Mouse (Mus musculus) embryonic fibroblast, embryonic 13.5 days (primary cell): ENCODE measurements around the gene Nutm2. TPM values are rescaled to one million over a fixed set of nuclear protein-coding genes. Genes with fewer than 3 reads are reported as not detected.
"Not testable (repeated sequence)": the region's sequence is repeated elsewhere in the genome, so short reads cannot be mapped to it uniquely, and the experiment has no call there.

ENCODE experiments used
- H3K27ac ChIP-seq: 2 replicates; pipeline ENCODE4 v1.5.1; 2012; ENCODE audit warnings: low read length, control low read depth, inconsistent platforms; ENCODE audit not compliant: insufficient read depth
- H3K4me1 ChIP-seq: 2 replicates; pipeline ENCODE4 v1.6.1; 2011; ENCODE audit warnings: low read length; ENCODE audit not compliant: control insufficient read depth, insufficient read depth
- H3K4me3 ChIP-seq: 2 replicates; pipeline ENCODE4 v1.5.1; 2011; ENCODE audit warnings: mild to moderate bottlenecking, control low read depth, low read length; ENCODE audit not compliant: insufficient read depth
- CTCF ChIP-seq: IDR thresholded peaks from 2 replicates; pipeline ENCODE4 v1.5.1; 2011; ENCODE audit warnings: mild to moderate bottlenecking, control low read depth, low read length, moderate library complexity, borderline replicate concordance; ENCODE audit not compliant: insufficient read depth
- POLR2A ChIP-seq: IDR thresholded peaks from 2 replicates; pipeline ENCODE4 v1.6.1; 2011; ENCODE audit warnings: low read depth, mild to moderate bottlenecking, control low read depth, low read length, moderate library complexity
- polyA plus RNA-seq: library from polyadenylated mRNA; stranded (reverse); fragments of >200 nt; gene quantifications from 2 replicates; pipeline ENCODE4 v1.2.4, GENCODE M21; 2011; ENCODE audit warnings: low read depth; ENCODE audit not compliant: missing spikeins, insufficient read length

Gene Nutm2
- polyA plus RNA-seq, 1 experiment: not detected

DNA sequence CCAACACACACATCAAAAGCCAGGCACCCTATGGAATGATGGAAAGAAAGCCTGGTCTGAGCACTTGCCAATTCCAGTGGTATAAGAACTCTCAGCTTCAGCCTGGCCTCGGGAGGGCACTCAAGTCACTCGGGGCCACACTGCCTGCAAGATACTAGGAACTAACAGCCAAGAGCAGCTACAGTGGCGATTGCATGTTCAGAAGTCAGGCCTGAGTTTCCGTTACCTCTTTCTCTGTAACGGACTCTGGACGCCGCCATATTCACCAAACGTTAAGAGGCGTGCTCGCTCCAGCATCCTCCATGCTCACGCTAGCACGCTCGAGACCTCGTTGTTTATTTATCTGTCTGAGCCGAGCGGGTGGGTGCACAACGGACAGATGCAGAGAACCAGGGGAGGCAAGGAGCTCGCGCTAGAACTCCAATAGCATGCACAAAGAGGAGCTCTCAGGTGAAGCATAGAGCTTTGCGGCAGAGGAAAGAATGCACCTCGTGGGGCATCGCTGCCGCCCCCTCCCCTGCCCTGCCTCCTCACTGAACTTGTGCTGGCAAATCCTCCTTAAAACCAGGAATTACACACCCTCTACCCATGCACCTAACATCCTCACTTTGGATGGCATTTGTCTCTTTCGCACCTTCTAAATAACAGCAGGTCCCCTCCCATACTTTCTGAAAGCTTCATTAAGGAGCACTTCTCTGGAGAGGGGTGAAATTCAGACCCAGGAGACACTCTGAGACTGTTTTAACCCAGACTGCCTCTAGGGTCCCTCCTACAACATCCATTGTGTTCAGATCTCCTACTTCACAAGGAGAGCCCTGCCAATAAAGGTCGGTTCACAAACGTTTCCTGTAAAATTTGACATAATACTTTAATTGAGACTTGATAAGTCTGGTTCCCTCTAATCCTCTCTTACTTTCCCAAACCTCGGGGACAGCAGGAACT lies 2.2 kb upstream of the Nutm2 start:
- Histone ChIP-seq H3K4me3 (no peak overlapping the region), H3K27ac (no peak overlapping the region), H3K4me1 (no peaks in the 10 kb centered on the region)
- TF ChIP-seq POLR2A (no peak), CTCF (no peak)

DNA sequence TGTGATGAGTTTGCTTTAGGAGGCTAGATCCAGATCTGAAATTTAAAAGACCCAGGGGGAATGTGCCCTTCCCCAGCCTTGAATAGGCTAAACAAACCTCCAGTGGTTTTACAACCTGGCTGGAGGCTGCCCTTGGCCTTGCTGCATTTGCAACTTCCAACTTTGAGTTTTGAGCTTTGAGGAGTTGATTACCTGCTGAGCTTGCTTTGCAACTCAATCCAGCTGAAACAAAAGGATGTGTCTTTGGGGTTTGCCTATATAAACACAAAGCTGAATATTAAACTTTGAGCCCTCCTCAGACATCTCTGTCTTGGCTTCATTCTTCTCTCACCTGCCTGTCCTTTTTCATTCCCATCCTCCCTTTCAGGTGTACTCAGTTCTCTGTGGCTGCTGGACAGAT lies 21.4 kb downstream of the Nutm2 start:
- H3K4me1 ChIP-seq: not testable (repeated sequence)

DNA sequence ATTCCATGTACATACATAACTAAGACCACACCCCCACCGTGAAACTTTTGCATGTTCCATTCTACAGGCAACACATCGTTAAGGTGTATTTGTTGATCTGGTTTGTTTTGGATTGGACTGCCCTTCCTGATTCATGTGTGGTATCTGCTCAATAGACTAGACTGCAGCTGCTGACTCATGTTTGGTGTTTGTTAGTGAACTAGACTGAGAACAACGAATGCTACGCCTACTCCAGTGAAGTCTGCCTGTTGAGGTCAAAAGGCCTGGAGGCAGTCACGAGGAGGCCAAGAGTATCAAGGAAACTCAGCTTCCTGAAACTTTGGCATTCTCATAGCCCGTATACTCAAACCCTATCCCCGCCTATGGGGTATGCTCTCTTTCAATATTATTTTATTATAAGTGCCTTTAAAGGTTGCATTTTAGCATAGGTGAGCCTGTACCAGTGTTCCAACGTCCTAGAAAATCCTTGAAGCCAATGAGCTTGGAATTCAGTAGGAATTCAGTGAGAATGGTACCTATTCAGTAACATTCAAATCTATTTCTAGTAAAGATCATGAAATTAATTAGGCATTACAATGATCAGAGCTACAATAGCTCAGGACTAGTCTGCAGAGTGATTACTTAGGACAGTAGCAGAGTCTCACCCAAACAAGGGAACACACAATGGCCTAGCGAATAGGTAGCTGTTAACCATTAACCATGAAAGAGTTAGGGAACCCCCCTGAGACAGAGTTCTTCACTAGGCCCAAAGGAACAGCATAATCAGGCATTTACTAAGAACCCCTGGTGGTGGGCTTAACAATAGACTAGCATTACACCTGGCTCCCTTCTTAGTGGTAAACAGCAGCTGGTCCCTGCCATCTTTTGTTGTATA lies 43.6 kb downstream of the Nutm2 start:
- not testable (repeated sequence) for H3K4me3 ChIP-seq, H3K27ac ChIP-seq, H3K4me1 ChIP-seq

More for the DNA sequence above, 21.4 kb downstream of the Nutm2 start:
- H3K4me3 ChIP-seq, H3K27ac ChIP-seq: not testable (repeated sequence)

Other genes with a start within 250 kb of the Nutm2 start
- gene Gm906, start 217.0 kb upstream of the Nutm2 start, polyA plus RNA-seq: not detected in 2 replicates
- 31.8 and 36.2 TPM in 2 replicates for gene Fbxw17, start 49.4 kb upstream of the Nutm2 start, polyA plus RNA-seq
- gene Gm47429, start 23.4 kb upstream of the Nutm2 start, polyA plus RNA-seq: not detected in 2 replicates
- gene Gm904, start 175.9 kb downstream of the Nutm2 start, polyA plus RNA-seq: not detected in 2 replicates
- not detected in 2 replicates for gene Gm8765, start 231.0 kb downstream of the Nutm2 start, polyA plus RNA-seq